Mouse (Mus musculus): ENCODE measurements around the gene Dedd. TPM values are rescaled to one million over a fixed set of nuclear protein-coding genes. Genes with fewer than 3 reads are reported as not detected.

Gene Dedd
- polyA plus RNA-seq, 1 experiment from 2014 or later = 61.5 TPM

Other genes with a start within 250 kb of the Dedd start
- 2.7 and 4.2 TPM in 2 replicates for gene Cfap126, start 215.2 kb upstream of the Dedd start, polyA plus RNA-seq (2014; fragmentation: Nextera tagmentation; extraction: Ambion mirVana)
- gene Sdhc, start 178.5 kb upstream of the Dedd start, polyA plus RNA-seq (2014; fragmentation: Nextera tagmentation; extraction: Ambion mirVana) = 295 and 310 TPM in 2 replicates
- 0.39 and 0.51 TPM in 2 replicates for gene Mpz, start 178.4 kb upstream of the Dedd start, polyA plus RNA-seq (2014; fragmentation: Nextera tagmentation; extraction: Ambion mirVana)
- gene Pcp4l1, start 132.9 kb upstream of the Dedd start, polyA plus RNA-seq (2014; fragmentation: Nextera tagmentation; extraction: Ambion mirVana) = 20.0 and 20.5 TPM in 2 replicates
- gene Nr1i3, start 115.2 kb upstream of the Dedd start, polyA plus RNA-seq (2014; fragmentation: Nextera tagmentation; extraction: Ambion mirVana) = 0.34 and 0.39 TPM in 2 replicates
- gene Tomm40l, start 106.6 kb upstream of the Dedd start, polyA plus RNA-seq (2014; fragmentation: Nextera tagmentation; extraction: Ambion mirVana) = 35.3 and 40.4 TPM in 2 replicates
- gene Apoa2, start 104.1 kb upstream of the Dedd start, polyA plus RNA-seq (2014; fragmentation: Nextera tagmentation; extraction: Ambion mirVana) = 3.3 and 4.1 TPM in 2 replicates
- gene Fcer1g, start 94.8 kb upstream of the Dedd start, polyA plus RNA-seq (2014; fragmentation: Nextera tagmentation; extraction: Ambion mirVana) = 6.6 and 28.4 TPM in 2 replicates
- gene Adamts4, start 78.7 kb upstream of the Dedd start, polyA plus RNA-seq (2014; fragmentation: Nextera tagmentation; extraction: Ambion mirVana) = 3.3 and 4.1 TPM in 2 replicates
- gene Ndufs2, start 77.8 kb upstream of the Dedd start, polyA plus RNA-seq (2014; fragmentation: Nextera tagmentation; extraction: Ambion mirVana) = 185 and 220 TPM in 2 replicates
- 101 and 105 TPM in 2 replicates for gene B4galt3, start 58.8 kb upstream of the Dedd start, polyA plus RNA-seq (2014; fragmentation: Nextera tagmentation; extraction: Ambion mirVana)
- gene Ppox, start 48.0 kb upstream of the Dedd start, polyA plus RNA-seq (2014; fragmentation: Nextera tagmentation; extraction: Ambion mirVana) = 43.2 and 46.8 TPM in 2 replicates
- gene Usp21, start 41.2 kb upstream of the Dedd start, polyA plus RNA-seq (2014; fragmentation: Nextera tagmentation; extraction: Ambion mirVana) = 92.6 and 98.9 TPM in 2 replicates
- 120 and 132 TPM in 2 replicates for gene Ufc1, start 34.1 kb upstream of the Dedd start, polyA plus RNA-seq (2014; fragmentation: Nextera tagmentation; extraction: Ambion mirVana)
- 39.1 and 45.0 TPM in 2 replicates for gene Nit1, start 16.5 kb downstream of the Dedd start, polyA plus RNA-seq (2014; fragmentation: Nextera tagmentation; extraction: Ambion mirVana)
- gene Pfdn2, start 16.5 kb downstream of the Dedd start, polyA plus RNA-seq (2014; fragmentation: Nextera tagmentation; extraction: Ambion mirVana) = 63.0 and 94.0 TPM in 2 replicates
- gene Klhdc9, start 31.7 kb downstream of the Dedd start, polyA plus RNA-seq (2014; fragmentation: Nextera tagmentation; extraction: Ambion mirVana) = 3.6 and 3.7 TPM in 2 replicates
- 1.4 and 1.6 TPM in 2 replicates for gene Nectin4, start 41.0 kb downstream of the Dedd start, polyA plus RNA-seq (2014; fragmentation: Nextera tagmentation; extraction: Ambion mirVana)
- 0.09 and 0.42 TPM in 2 replicates for gene Arhgap30, start 59.8 kb downstream of the Dedd start, polyA plus RNA-seq (2014; fragmentation: Nextera tagmentation; extraction: Ambion mirVana)
- gene Usf1, start 82.2 kb downstream of the Dedd start, polyA plus RNA-seq (2014; fragmentation: Nextera tagmentation; extraction: Ambion mirVana) = 207 and 236 TPM in 2 replicates
- 5.7 and 6.2 TPM in 2 replicates for gene Tstd1, start 89.7 kb downstream of the Dedd start, polyA plus RNA-seq (2014; fragmentation: Nextera tagmentation; extraction: Ambion mirVana)
- gene F11r, start 108.4 kb downstream of the Dedd start, polyA plus RNA-seq (2014; fragmentation: Nextera tagmentation; extraction: Ambion mirVana) = 3.3 and 8.1 TPM in 2 replicates
- gene Alyref2, start 174.3 kb downstream of the Dedd start, polyA plus RNA-seq (2014; fragmentation: Nextera tagmentation; extraction: Ambion mirVana) = 28.2 and 33.5 TPM in 2 replicates
- not detected in 2 replicates for gene Itln1, start 206.1 kb downstream of the Dedd start, polyA plus RNA-seq (2014; fragmentation: Nextera tagmentation; extraction: Ambion mirVana)
- 0.07 TPM in 1 of 2 replicates, not detected in the other for gene Cd244a, start 230.0 kb downstream of the Dedd start, polyA plus RNA-seq (2014; fragmentation: Nextera tagmentation; extraction: Ambion mirVana)

Measured in midbrain, embryonic 14.5 days (tissue).